Mouse (Mus musculus): Measurements from ENCODE around the gene Poc1a. TPM values are rescaled to one million over a fixed set of nuclear protein-coding genes. Genes with fewer than 3 reads are reported as not detected.
A peak's percentile ranks its signal among the peaks of the same experiment; 100 is the strongest.

Gene Poc1a
- total and polyA plus RNA-seq, 3 experiments = 24.5 to 46.7 (median 31.9) TPM

GRCm38 (mm10) chr9:106273791-106274190, 7.1 kb upstream of the Poc1a start:
- Histone ChIP-seq H3K27me3 (replicated peaks) (no peaks in the 10 kb centered on the region), H3K4me2 (ENCODE audit: insufficient read depth, low read depth, poor library complexity, severe bottlenecking) (no peak overlapping the region), H3K79me2 (replicated peaks; ENCODE audit: control insufficient read depth, extremely low read depth, insufficient read depth, poor library complexity, severe bottlenecking) (no peaks in the 10 kb centered on the region), H3K36me3 (replicated peaks in 1 of 2; ENCODE audit: control insufficient read depth in 1 of 2, insufficient read depth in 1 of 2, low read length in 1 of 2) (no peaks in the 10 kb centered on the region), H3K9ac (ENCODE audit: insufficient read depth, low read depth) (no peak overlapping the region), H3K9me3 (replicated peaks; ENCODE audit: low read length) (no peaks in the 10 kb centered on the region), H3K27ac (ENCODE audit: insufficient read depth, low read depth) (no peak overlapping the region), H3K4me3 (replicated peaks in 1 of 3; ENCODE audit: low read depth in 2 of 3, low read length in 2 of 3, poor library complexity in 1 of 3) (no peak overlapping the region), H3K4me1 (ENCODE audit: control insufficient read depth in 1 of 2, insufficient read depth in 2 of 2) (peaks cover 16 to 44% of the 10 kb centered on the region in 2 experiments)
- peak; percentile 45 for DNase-seq (ENCODE audit: extremely low read depth)
- in situ Hi-C loops (cut with MboI; ENCODE audit: low pct_ligation_motif_present, low pct_unique_long_range_greater_than_20kb, low sequenced_read_pairs) (loop anchor here (10.0 kb wide), 1 partner anchor 109 kb away; no protein-coding TSS in a partner anchor), dilution Hi-C loops (cut with MboI; ENCODE audit: extremely low pct_ligation_motif_present, extremely low pct_unique_long_range_greater_than_20kb, low sequenced_read_pairs) (no loop called here)
- TF ChIP-seq RAD21 (IDR thresholded peaks at IDR 0.05; ENCODE audit: low read depth, low read length) = no peak
- TF ChIP-seq CHD1 (IDR thresholded peaks at IDR 0.05; ENCODE audit: low read depth, low read length) = no peak
- TF ChIP-seq UBTF (IDR thresholded peaks at IDR 0.05; ENCODE audit: low read depth, low read length) = no peak
- no peak for TF ChIP-seq MEF2A (IDR thresholded peaks at IDR 0.05; ENCODE audit: borderline replicate concordance, low read depth, low read length)
- TF ChIP-seq RCOR1 (conservative IDR thresholded peaks at IDR 0.05; ENCODE audit: low read depth, low read length) = no peak
- no peak for TF ChIP-seq ZNF384 (IDR thresholded peaks at IDR 0.05; ENCODE audit: low read depth, low read length)
- no peak for TF ChIP-seq PAX5 (IDR thresholded peaks at IDR 0.05; ENCODE audit: low read length)
- no peak for TF ChIP-seq MXI1 (IDR thresholded peaks at IDR 0.05; ENCODE audit: low read depth, low read length)
- TF ChIP-seq EP300 (IDR thresholded peaks at IDR 0.05; ENCODE audit: low read length) = no peak
- TF ChIP-seq ZMIZ1 (IDR thresholded peaks at IDR 0.05; ENCODE audit: low read depth, low read length) = no peak
- TF ChIP-seq NELFE (IDR thresholded peaks at IDR 0.05; ENCODE audit: low read depth, low read length) = no peak
- no peak for TF ChIP-seq JUN (IDR thresholded peaks at IDR 0.05; ENCODE audit: insufficient read depth, low read depth, low read length)
- no peak for TF ChIP-seq JUND (conservative IDR thresholded peaks at IDR 0.05; ENCODE audit: low read depth, low read length)

- H3K4me1 ChIP-seq (ENCODE audit: control insufficient read depth in 1 of 2, insufficient read depth in 2 of 2) = peaks cover 11 to 38% of the 10 kb centered on the region in 2 experiments
- H3K36me3 ChIP-seq (replicated peaks in 1 of 2; ENCODE audit: control insufficient read depth in 1 of 2, insufficient read depth in 1 of 2, low read length in 1 of 2) = no peaks in the 10 kb centered on the region
- H3K9me3 ChIP-seq (replicated peaks; ENCODE audit: low read length) = no peaks in the 10 kb centered on the region
- no peaks in the 10 kb centered on the region for H3K27me3 ChIP-seq (replicated peaks)
- H3K4me2 ChIP-seq (ENCODE audit: insufficient read depth, low read depth, poor library complexity, severe bottlenecking) = no peak overlapping the region
- DNase-seq (ENCODE audit: extremely low read depth) = peak; percentile 72
- dilution Hi-C loops (cut with MboI; ENCODE audit: extremely low pct_ligation_motif_present, extremely low pct_unique_long_range_greater_than_20kb, low sequenced_read_pairs) (no loop called here), in situ Hi-C loops (cut with MboI; ENCODE audit: low pct_ligation_motif_present, low pct_unique_long_range_greater_than_20kb, low sequenced_read_pairs) (loop anchor here (10.0 kb wide), 1 partner anchor 110 kb away; no protein-coding TSS in a partner anchor)
- H3K79me2 ChIP-seq (replicated peaks; ENCODE audit: control insufficient read depth, extremely low read depth, insufficient read depth, poor library complexity, severe bottlenecking) = no peaks in the 10 kb centered on the region
- H3K9ac ChIP-seq (ENCODE audit: insufficient read depth, low read depth) = no peak overlapping the region
- H3K27ac ChIP-seq (ENCODE audit: insufficient read depth, low read depth) = no peak overlapping the region
- H3K4me3 ChIP-seq (replicated peaks in 1 of 3; ENCODE audit: low read depth in 2 of 3, low read length in 2 of 3, poor library complexity in 1 of 3) = no peak overlapping the region
- no peak for TF ChIP-seq UBTF (IDR thresholded peaks at IDR 0.05; ENCODE audit: low read depth, low read length)
- TF ChIP-seq NRF1 (IDR thresholded peaks at IDR 0.05; ENCODE audit: low read depth, low read length) = no peak
- TF ChIP-seq EP300 (IDR thresholded peaks at IDR 0.05; ENCODE audit: low read length) = peak; percentile 42; the same call in 1 of the 2 replicates
- no peak for TF ChIP-seq HCFC1 (IDR thresholded peaks at IDR 0.05; ENCODE audit: low read depth, low read length)
- TF ChIP-seq ETS1 (conservative IDR thresholded peaks at IDR 0.05; ENCODE audit: low read depth, low read length) = 0 out of 2 replicates have a peak, but pooled peaks have one; percentile 20
- peak; percentile 42; the same call in 1 of the 2 replicates for TF ChIP-seq RCOR1 (conservative IDR thresholded peaks at IDR 0.05; ENCODE audit: low read depth, low read length)
- no peak for TF ChIP-seq ZC3H11A (IDR thresholded peaks at IDR 0.05; ENCODE audit: low read depth, low read length)
- TF ChIP-seq ELF1 (IDR thresholded peaks at IDR 0.05; ENCODE audit: low read depth, low read length) = no peak
- peak; percentile 33; the same call in 1 of the 2 replicates for TF ChIP-seq MAX (IDR thresholded peaks at IDR 0.05; ENCODE audit: low read length)
- no peak for TF ChIP-seq USF1 (IDR thresholded peaks at IDR 0.05; ENCODE audit: low read depth, low read length)
- no peak for TF ChIP-seq IRF4 (IDR thresholded peaks at IDR 0.05; ENCODE audit: low read depth, low read length)
- no peak for TF ChIP-seq NELFE (IDR thresholded peaks at IDR 0.05; ENCODE audit: low read depth, low read length)
- no peak for TF ChIP-seq USF2 (conservative IDR thresholded peaks at IDR 0.05; ENCODE audit: low read depth, low read length)
- TF ChIP-seq SIN3A (IDR thresholded peaks at IDR 0.05; ENCODE audit: low read length) = no peak
- no peak for TF ChIP-seq CTCF (conservative IDR thresholded peaks at IDR 0.05 in 1 of 2, IDR thresholded peaks at IDR 0.05 in 1 of 2; ENCODE audit: low read depth in 2 of 2, low read length in 2 of 2)
- TF ChIP-seq BHLHE40 (IDR thresholded peaks at IDR 0.05; ENCODE audit: low read depth, low read length) = 0 out of 2 replicates have a peak, but pooled peaks have one; percentile 28
- no peak for TF ChIP-seq RAD21 (IDR thresholded peaks at IDR 0.05; ENCODE audit: low read depth, low read length)
- TF ChIP-seq ZKSCAN1 (IDR thresholded peaks at IDR 0.05; ENCODE audit: borderline replicate concordance, low read depth, low read length) = no peak
- TF ChIP-seq PAX5 (IDR thresholded peaks at IDR 0.05; ENCODE audit: low read length) = no peak
- TF ChIP-seq MAFK (IDR thresholded peaks at IDR 0.05; ENCODE audit: insufficient replicate concordance, low read length) = no peak
- TF ChIP-seq JUND (conservative IDR thresholded peaks at IDR 0.05; ENCODE audit: low read depth, low read length) = 0 out of 2 replicates have a peak, but pooled peaks have one; percentile 9
- no peak for TF ChIP-seq MXI1 (IDR thresholded peaks at IDR 0.05; ENCODE audit: low read depth, low read length)
- TF ChIP-seq GABPA (IDR thresholded peaks at IDR 0.05; ENCODE audit: insufficient replicate concordance, low read depth, low read length) = no peak
- 0 out of 2 replicates have a peak, but pooled peaks have one; percentile 38 for TF ChIP-seq MYC (IDR thresholded peaks at IDR 0.05; ENCODE audit: low read depth, low read length)
- TF ChIP-seq MEF2A (IDR thresholded peaks at IDR 0.05; ENCODE audit: borderline replicate concordance, low read depth, low read length) = no peak
- no peak for TF ChIP-seq CHD2 (IDR thresholded peaks at IDR 0.05; ENCODE audit: low read length)
- no peak for TF ChIP-seq ZMIZ1 (IDR thresholded peaks at IDR 0.05; ENCODE audit: low read depth, low read length)
Observed at GRCm38 (mm10) chr9:106274652-106275180, 6.1 kb upstream of the Poc1a start.
